Mouse (Mus musculus): ENCODE results near the gene Higd1c. TPM values are rescaled to one million over a fixed set of nuclear protein-coding genes. Genes with fewer than 3 reads are reported as not detected.
"Not testable (repeated sequence)": the region's sequence is repeated elsewhere in the genome, so short reads cannot be mapped to it uniquely, and the experiment has no call there.

The Higd1c gene
- polyA plus RNA-seq, 1 experiment: not detected

DNA sequence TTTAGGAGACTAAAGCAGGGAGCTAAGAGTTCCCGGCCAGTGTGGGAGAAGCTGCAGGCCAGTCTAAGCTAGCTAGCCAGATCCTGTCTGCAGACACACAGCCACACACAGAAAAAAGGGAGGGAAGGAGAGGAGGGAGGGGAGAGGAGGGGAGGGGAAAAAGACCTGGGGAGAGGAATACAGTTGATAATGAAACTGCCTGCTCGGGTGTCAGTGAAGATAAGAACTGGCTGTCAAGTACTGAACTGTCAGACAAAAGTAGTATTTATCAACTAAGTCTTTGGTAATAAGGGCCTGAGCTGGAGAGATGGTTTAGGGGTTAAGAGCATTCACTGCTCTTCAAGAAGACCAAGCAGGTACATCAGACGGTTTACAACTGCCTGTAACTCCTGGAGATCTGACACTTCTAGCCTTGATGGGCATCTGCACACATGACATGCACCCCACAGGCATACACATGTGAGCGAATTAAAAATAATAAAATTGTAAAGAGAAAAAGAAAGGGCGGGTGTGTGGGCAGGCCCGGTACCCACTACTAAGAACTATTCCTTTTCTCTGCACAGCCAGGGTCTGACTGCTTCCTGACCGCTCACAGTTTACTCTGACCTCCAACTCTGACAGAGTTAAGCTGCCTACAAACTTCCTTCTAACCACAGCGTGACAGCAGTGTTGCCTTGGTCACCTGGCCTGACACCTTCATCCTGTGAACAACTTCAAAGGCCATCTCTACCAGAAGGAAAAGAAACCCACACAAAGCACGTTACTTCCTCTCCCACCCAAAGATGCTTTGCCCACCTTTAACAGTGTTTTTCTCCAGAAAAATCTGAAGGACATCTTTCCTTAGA is 55.8 kb downstream of the Higd1c start:
- no peak overlapping the region for H3K4me3 ChIP-seq (ENCODE audit: extremely low read depth, insufficient read depth, insufficient read length)
- TF ChIP-seq POLR2A (IDR thresholded peaks at IDR 0.05; ENCODE audit: low read depth, low read length): no peak
- TF ChIP-seq CTCF (IDR thresholded peaks at IDR 0.05; ENCODE audit: extremely low read depth, insufficient read depth, insufficient read length, insufficient replicate concordance): no peak
- WGBS: 32% methylated on average over 9 of the region's 9 CpGs
- H3K27me3 ChIP-seq (ENCODE audit: control insufficient read depth, insufficient read depth, low read length): 0 out of 2 replicates have a peak, but pooled peaks cover 2% of the 10 kb centered on the region
- DNase-seq (ENCODE audit: low read depth in 1 of 2, low spot score in 2 of 2): no peak
- peaks cover 16% of the 10 kb centered on the region; the same call in 1 of the 2 replicates for H3K4me1 ChIP-seq (ENCODE audit: control insufficient read depth, insufficient read depth, insufficient read length)
- no peaks in the 10 kb centered on the region for H3K36me3 ChIP-seq (ENCODE audit: control insufficient read depth, insufficient read depth, low read length)
- H3K27ac ChIP-seq (ENCODE audit: insufficient read depth, low read length): peak overlapping the region; percentile 60

GRCm38 (mm10) chr15:100421059-100421757 is 56.9 kb downstream of the Higd1c start:
- H3K4me3 ChIP-seq (ENCODE audit: extremely low read depth, insufficient read depth, insufficient read length): 0 out of 2 replicates have a peak overlapping the region, but pooled peaks have one; percentile 14
- DNase-seq (ENCODE audit: low read depth in 1 of 2, low spot score in 2 of 2): no peak

GRCm38 (mm10) chr15:100421758-100422197 is 57.4 kb downstream of the Higd1c start, which contains the start of gene Gm5475:
TSS of gene Gm5475 (plus strand) at chr15:100422147.
- WGBS: 65% methylated on average over 3 of the region's 3 CpGs
- Histone ChIP-seq H3K27ac (ENCODE audit: insufficient read depth, low read length) (peak within 1 kb of the TSS; percentile 58), H3K4me1 (ENCODE audit: control insufficient read depth, insufficient read depth, insufficient read length) (peaks cover 16% of the 10 kb centered on the region; the same call in 1 of the 2 replicates), H3K4me3 (ENCODE audit: extremely low read depth, insufficient read depth, insufficient read length) (peak within 1 kb of the TSS; percentile 87)
- not testable (repeated sequence) for H3K36me3 ChIP-seq (ENCODE audit: control insufficient read depth, insufficient read depth, low read length); DNase-seq (ENCODE audit: low read depth in 1 of 2, low spot score in 2 of 2); H3K27me3 ChIP-seq (ENCODE audit: control insufficient read depth, insufficient read depth, low read length)

More at GRCm38 (mm10) chr15:100421059-100421757, 56.9 kb downstream of the Higd1c start:
- 46% methylated on average over 8 of the region's 8 CpGs for WGBS
- no peaks in the 10 kb centered on the region for H3K36me3 ChIP-seq (ENCODE audit: control insufficient read depth, insufficient read depth, low read length)
- no peak for TF ChIP-seq POLR2A (IDR thresholded peaks at IDR 0.05; ENCODE audit: low read depth, low read length)
- TF ChIP-seq CTCF (IDR thresholded peaks at IDR 0.05; ENCODE audit: extremely low read depth, insufficient read depth, insufficient read length, insufficient replicate concordance): no peak
- peak overlapping the region; percentile 48 for H3K27ac ChIP-seq (ENCODE audit: insufficient read depth, low read length)
- 0 out of 2 replicates have a peak, but pooled peaks cover 2% of the 10 kb centered on the region for H3K27me3 ChIP-seq (ENCODE audit: control insufficient read depth, insufficient read depth, low read length)
- peaks cover 16% of the 10 kb centered on the region; the same call in 1 of the 2 replicates for H3K4me1 ChIP-seq (ENCODE audit: control insufficient read depth, insufficient read depth, insufficient read length)

DNA sequence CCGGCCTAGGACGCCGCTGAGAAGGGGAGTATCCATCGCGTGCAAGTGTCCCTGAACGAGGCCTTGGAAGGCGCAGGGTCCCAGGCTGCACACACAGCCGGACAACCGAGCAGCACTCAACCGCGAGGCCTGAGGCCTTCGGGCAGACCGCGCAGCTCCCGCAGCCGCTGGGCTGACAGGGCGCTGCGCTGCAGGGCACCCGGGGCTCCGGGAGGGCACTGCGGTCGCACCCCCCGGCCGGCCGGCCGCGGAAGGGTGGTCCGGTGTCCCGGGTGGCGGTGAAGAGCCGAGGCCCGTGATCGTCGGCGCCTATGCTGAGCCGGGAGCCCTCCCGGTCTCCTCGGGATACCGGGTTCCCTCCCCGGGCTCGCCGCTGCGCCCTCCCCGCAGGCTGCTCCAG is 58.1 kb downstream of the Higd1c start:
- Histone ChIP-seq H3K36me3 (ENCODE audit: control insufficient read depth, insufficient read depth, low read length) (no peaks in the 10 kb centered on the region), H3K4me3 (ENCODE audit: extremely low read depth, insufficient read depth, insufficient read length) (peak overlapping the region; percentile 87), H3K4me1 (ENCODE audit: control insufficient read depth, insufficient read depth, insufficient read length) (peaks cover 16% of the 10 kb centered on the region; the same call in 1 of the 2 replicates), H3K27me3 (ENCODE audit: control insufficient read depth, insufficient read depth, low read length) (0 out of 2 replicates have a peak, but pooled peaks cover 2% of the 10 kb centered on the region), H3K27ac (ENCODE audit: insufficient read depth, low read length) (peak overlapping the region; percentile 58)
- TF ChIP-seq POLR2A (IDR thresholded peaks at IDR 0.05; ENCODE audit: low read depth, low read length): no peak
- TF ChIP-seq CTCF (IDR thresholded peaks at IDR 0.05; ENCODE audit: extremely low read depth, insufficient read depth, insufficient read length, insufficient replicate concordance): no peak
- no peak for DNase-seq (ENCODE audit: low read depth in 1 of 2, low spot score in 2 of 2)
- WGBS: under 1% methylated on average over 44 of the region's 44 CpGs

DNA sequence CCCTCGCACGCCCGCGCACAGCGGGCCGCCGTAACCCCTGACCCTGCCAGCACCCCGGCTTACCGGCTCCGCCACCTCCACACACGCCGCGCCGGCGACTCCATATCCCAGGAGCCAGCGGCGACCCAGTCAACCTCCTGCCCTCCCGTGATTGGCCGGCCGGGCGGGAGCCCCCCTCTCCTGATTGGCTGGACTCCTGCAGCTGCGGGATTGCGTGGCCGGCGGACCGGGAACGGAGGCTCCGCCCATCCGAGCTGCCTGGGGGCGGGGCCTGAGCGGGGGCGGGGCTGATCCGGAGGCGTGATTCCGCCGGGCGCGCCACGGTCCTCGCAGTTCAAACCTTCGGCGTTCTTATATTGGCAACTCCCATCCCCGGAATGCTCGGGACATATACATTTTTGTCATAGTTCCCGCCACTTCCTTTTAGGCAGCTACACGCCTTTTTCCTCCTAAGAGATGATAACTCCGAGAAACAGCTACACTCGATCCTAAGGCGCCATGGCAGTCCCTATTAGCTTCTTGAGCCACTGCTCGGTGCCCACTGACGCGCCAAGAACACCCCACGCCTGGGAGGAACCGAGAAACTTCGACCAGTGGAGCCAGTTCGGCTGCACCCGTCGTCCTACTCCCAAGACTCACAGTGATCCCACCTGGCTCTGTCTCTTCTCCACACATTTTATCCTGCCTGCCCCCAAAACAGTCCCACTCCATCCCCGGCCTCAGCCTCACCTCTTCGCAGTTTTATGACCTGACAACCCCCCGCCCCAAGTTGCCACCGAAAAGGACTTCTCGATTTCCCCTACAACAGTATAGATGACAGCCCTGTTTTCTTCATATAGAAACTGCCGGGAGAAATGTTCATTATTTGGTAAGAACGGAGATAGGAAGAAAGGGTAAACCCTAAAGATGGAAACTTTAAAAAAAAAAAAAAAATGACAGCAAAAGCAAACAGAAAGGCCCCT is 58.8 kb downstream of the Higd1c start:
- peak overlapping the region; percentile 58 for H3K27ac ChIP-seq (ENCODE audit: insufficient read depth, low read length)
- peaks cover 14% of the 10 kb centered on the region; the same call in 1 of the 2 replicates for H3K4me1 ChIP-seq (ENCODE audit: control insufficient read depth, insufficient read depth, insufficient read length)
- WGBS: under 1% methylated on average over 63 of the region's 65 CpGs
- peak; percentile 65 to 91 for DNase-seq (ENCODE audit: low read depth in 1 of 2, low spot score in 2 of 2)
- peak overlapping the region; percentile 87 for H3K4me3 ChIP-seq (ENCODE audit: extremely low read depth, insufficient read depth, insufficient read length)
- no peak for TF ChIP-seq CTCF (IDR thresholded peaks at IDR 0.05; ENCODE audit: extremely low read depth, insufficient read depth, insufficient read length, insufficient replicate concordance)
- peak; percentile 71 for TF ChIP-seq POLR2A (IDR thresholded peaks at IDR 0.05; ENCODE audit: low read depth, low read length)
- 0 out of 2 replicates have a peak, but pooled peaks cover 2% of the 10 kb centered on the region for H3K27me3 ChIP-seq (ENCODE audit: control insufficient read depth, insufficient read depth, low read length)
- no peaks in the 10 kb centered on the region for H3K36me3 ChIP-seq (ENCODE audit: control insufficient read depth, insufficient read depth, low read length)

DNA sequence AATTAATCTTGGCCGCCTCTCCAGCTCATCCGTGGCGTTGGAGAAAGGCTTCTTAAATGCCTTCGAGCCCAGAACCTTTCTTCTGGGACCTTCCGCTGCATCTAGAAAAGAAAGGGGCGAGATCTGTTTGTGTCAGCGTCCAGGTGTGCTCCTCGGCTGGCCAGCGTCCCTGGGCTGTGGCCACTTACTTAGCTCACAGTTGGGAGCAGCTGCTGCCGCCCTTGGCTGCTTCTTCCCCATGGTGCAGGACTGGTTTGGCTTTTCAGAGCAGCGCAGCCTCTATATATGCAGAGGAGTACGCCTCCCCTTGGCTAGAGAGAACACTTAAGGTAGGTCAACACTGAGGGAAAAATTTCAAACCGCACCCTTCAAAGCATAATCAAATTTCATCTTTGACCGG is 59.6 kb downstream of the Higd1c start:
- no peak for DNase-seq (ENCODE audit: low read depth in 1 of 2, low spot score in 2 of 2)
- peaks cover 14% of the 10 kb centered on the region; the same call in 1 of the 2 replicates for H3K4me1 ChIP-seq (ENCODE audit: control insufficient read depth, insufficient read depth, insufficient read length)
- H3K4me3 ChIP-seq (ENCODE audit: extremely low read depth, insufficient read depth, insufficient read length): peak overlapping the region; percentile 42
- H3K27me3 ChIP-seq (ENCODE audit: control insufficient read depth, insufficient read depth, low read length): 0 out of 2 replicates have a peak, but pooled peaks cover 2% of the 10 kb centered on the region
- H3K27ac ChIP-seq (ENCODE audit: insufficient read depth, low read length): no peak overlapping the region
- 5% methylated on average over 14 of the region's 14 CpGs for WGBS
- TF ChIP-seq POLR2A (IDR thresholded peaks at IDR 0.05; ENCODE audit: low read depth, low read length): no peak
- no peak for TF ChIP-seq CTCF (IDR thresholded peaks at IDR 0.05; ENCODE audit: extremely low read depth, insufficient read depth, insufficient read length, insufficient replicate concordance)
- no peaks in the 10 kb centered on the region for H3K36me3 ChIP-seq (ENCODE audit: control insufficient read depth, insufficient read depth, low read length)

Measured in spleen, adult 2 months (tissue).